8 mouse cellular contexts compared by ENCODE assay signal in the genomic region with DNA sequence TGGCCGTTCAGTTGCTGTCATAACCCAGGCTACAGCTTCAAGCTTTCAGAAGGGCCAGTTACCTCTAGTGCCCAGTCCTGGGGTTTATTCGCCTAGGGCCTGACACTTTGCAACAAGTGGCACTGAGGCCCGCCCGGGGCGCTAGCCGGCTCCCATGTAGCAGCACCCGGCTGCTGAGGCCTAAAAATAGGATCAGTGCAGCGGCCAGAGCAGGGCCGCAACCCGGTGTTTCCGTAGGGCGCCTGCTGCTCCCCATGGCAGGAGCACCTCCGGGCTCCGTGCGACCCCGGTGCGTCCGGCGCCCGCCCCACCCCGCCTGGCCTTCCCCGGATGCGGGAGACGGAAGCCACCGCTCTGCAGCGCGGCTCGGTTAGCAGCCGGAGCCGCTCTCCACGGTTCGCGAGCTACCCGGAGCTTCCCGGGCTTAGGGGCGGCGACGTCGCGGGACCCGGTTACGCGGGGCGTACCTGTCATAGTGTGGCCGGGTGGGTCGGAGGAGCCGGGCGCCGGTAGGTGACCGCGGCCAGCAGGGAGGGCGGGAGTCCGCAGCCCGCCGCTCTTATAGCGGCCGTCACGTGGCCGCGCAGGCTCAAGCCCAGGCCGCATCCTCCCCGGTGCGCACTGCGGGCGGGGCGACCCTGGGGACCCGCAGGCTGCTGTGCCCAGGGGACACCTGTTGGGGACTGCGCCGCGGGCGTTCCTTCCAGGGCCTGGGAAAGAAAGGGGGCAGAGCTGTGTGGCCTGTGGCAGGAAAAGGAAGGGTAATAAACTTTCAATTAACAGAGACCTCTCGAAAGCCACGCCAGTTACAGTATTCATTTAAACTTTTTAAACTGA. TPM values are rescaled to one million over a fixed set of nuclear protein-coding genes. Genes with fewer than 3 reads are reported as not detected.
DNase-seq lines count a peak whose midpoint lies in the region; ATAC-seq and TF ChIP-seq lines count a peak whose summit lies in the region.

Gene Gyg, minus strand, starts transcription at position 787 of the 837 bp plus-strand sequence.

- peak; percentile 37 for DNase-seq in MEL-GATA-1-ER (ENCODE audit: extremely low read depth, low read depth)
- peak; percentile 44 to 57 for DNase-seq in cerebellum, adult 2 months
- peak; percentile 29 for DNase-seq in forelimb bud, embryonic 11.5 days (ENCODE audit: low read depth, low spot score)
- peak; percentile 77 for DNase-seq in heart, postnatal 4 days
- peak in 1 of 2 experiments; percentile 35 for DNase-seq in layer of hippocampus, adult 8-10 months (ENCODE audit: low spot score in 2 of 2)
- DNase-seq in lung, postnatal 0 days (ENCODE audit: low spot score) = peak; percentile 81
- DNase-seq in ovary, postnatal 10 days (ENCODE audit: low spot score) = peak; percentile 27
- DNase-seq in thymus, postnatal 0 days (ENCODE audit: low spot score) = peak; percentile 76

- TF ChIP-seq POLR2A in cerebellum, adult 2 months (IDR thresholded peaks at IDR 0.05; ENCODE audit: borderline replicate concordance, insufficient read depth, low read length) = no peak

- peak within 1 kb of the TSS; percentile 85 for H3K9ac ChIP-seq in lung, postnatal 0 days (replicated peaks; ENCODE audit: low read depth)

- H3K4me1 ChIP-seq in cerebellum, adult 2 months (ENCODE audit: control insufficient read depth, insufficient read depth, low read length) = no peaks in the 10 kb centered on the region
- H3K4me1 ChIP-seq in lung, postnatal 0 days (ENCODE audit: insufficient read depth, low read depth, low read length) = peaks cover 2% of the 10 kb centered on the region; the same call in 1 of the 2 replicates

- H3K4me2 ChIP-seq in lung, postnatal 0 days (replicated peaks; ENCODE audit: low read depth, low read length) = peak within 1 kb of the TSS; percentile 63

- WGBS in cerebellum, adult 2 months = 2% methylated on average over 73 of the region's 73 CpGs
- WGBS in lung, postnatal 0 days = 1% methylated on average over 59 of the region's 73 CpGs

- peak; percentile 97 for ATAC-seq in lung, postnatal 0 days

- no peak within 1 kb of the TSS for H3K27ac ChIP-seq in cerebellum, adult 2 months (ENCODE audit: insufficient read depth, low read length)
- H3K27ac ChIP-seq in lung, postnatal 0 days (ENCODE audit: low read length) = peak within 1 kb of the TSS; percentile 81

- no peaks in the 10 kb centered on the region; the same call in 1 of the 2 replicates for H3K36me3 ChIP-seq in lung, postnatal 0 days (ENCODE audit: insufficient read depth, low read length)

- no peaks in the 10 kb centered on the region for H3K27me3 ChIP-seq in cerebellum, adult 2 months (ENCODE audit: control insufficient read depth, insufficient read depth, low read length)
- no peaks in the 10 kb centered on the region for H3K27me3 ChIP-seq in lung, postnatal 0 days (replicated peaks; ENCODE audit: insufficient read depth, low read length)

- no peak for TF ChIP-seq CTCF in cerebellum, adult 2 months (IDR thresholded peaks at IDR 0.05; ENCODE audit: borderline replicate concordance, insufficient read depth, low read depth, low read length)
- 0 out of 2 replicates have a peak, but pooled peaks have one; percentile 17 for TF ChIP-seq CTCF in lung, postnatal 0 days (IDR thresholded peaks at IDR 0.05)

- TF ChIP-seq EP300 in lung, postnatal 0 days (IDR thresholded peaks at IDR 0.05) = no peak

- H3K4me3 ChIP-seq in cerebellum, adult 2 months (replicated peaks; ENCODE audit: insufficient read depth, low read depth, low read length) = peak within 1 kb of the TSS; percentile 68
- peak within 1 kb of the TSS; percentile 81 for H3K4me3 ChIP-seq in lung, postnatal 0 days (ENCODE audit: low read depth, low read length)

- no peaks in the 10 kb centered on the region for H3K9me3 ChIP-seq in lung, postnatal 0 days (ENCODE audit: low read length)

RNA-seq across cellular contexts. Expression of gene Gyg, which starts in this region (rescaled TPM):
- 34.7 and 36.0 TPM in 2 replicates for polyA plus RNA-seq in cerebellum, adult 2 months (2012; rRNA removed)
- 100 to 1,000 TPM; 226 to 231 TPM for total RNA-seq in heart, postnatal 4 days (2021)
- 10 to 100 TPM; 39.7 to 49.7 (median 43.9) TPM for total RNA-seq in layer of hippocampus, adult 8-10 months (2022)
- polyA plus RNA-seq in lung, postnatal 0 days (2015; fragmentation: Nextera tagmentation; extraction: Ambion mirVana) = 359 and 383 TPM in 2 replicates
- polyA plus RNA-seq in thymus, postnatal 0 days (2015; fragmentation: Nextera tagmentation; extraction: Ambion mirVana) = 56.1 and 58.1 TPM in 2 replicates

Comparison
In these comparisons a context has a peak if more than half of its experiments do, and no peak if none do; other contexts are left out.
1. RNA of gene Gyg (total RNA-seq): 226 to 231 TPM in heart, postnatal 4 days; 39.7 to 49.7 TPM in layer of hippocampus, adult 8-10 months; every median in the first group is over 4 times any median in the second.